Mouse (Mus musculus) stomach, postnatal 0 days (tissue): ENCODE measurements around the gene Mex3d. TPM values are rescaled to one million over a fixed set of nuclear protein-coding genes. Genes with fewer than 3 reads are reported as not detected.

Experiments
- ATAC-seq: fragments of 200-750 bp; cut with Nextera tagmentation; 2 replicates; pipeline ENCODE4 v1.8.0; 2017; ENCODE audit not compliant: low FRiP score, low TSS enrichment
- DNase-seq: peaks from one replicate; pipeline ENCODE4 v3.0.0-alpha.2; 2016; ENCODE audit warnings: low spot score
- H3K27ac ChIP-seq: fragments of 300-500 bp; sonication (generic); replicated peaks from 2 replicates; pipeline ENCODE4 v1.5.1; 2014; ENCODE audit warnings: mild to moderate bottlenecking, control low read depth
- H3K27me3 ChIP-seq: fragments of 300-500 bp; sonication (generic); 2 replicates; pipeline ENCODE4 v1.6.1; 2014; ENCODE audit warnings: low read length; ENCODE audit not compliant: control insufficient read depth, insufficient read depth
- H3K36me3 ChIP-seq: fragments of 300-500 bp; sonication (generic); 2 replicates; pipeline ENCODE4 v1.6.1; 2014; ENCODE audit warnings: low read length, mixed read lengths; ENCODE audit not compliant: control insufficient read depth, insufficient read depth
- H3K4me1 ChIP-seq: fragments of 300-500 bp; sonication (generic); replicated peaks from 2 replicates; pipeline ENCODE4 v1.6.1; 2014; ENCODE audit warnings: antibody characterized with exemption; ENCODE audit not compliant: control insufficient read depth, insufficient read depth
- H3K4me2 ChIP-seq: fragments of 300-500 bp; sonication (generic); replicated peaks from 2 replicates; pipeline ENCODE4 v1.6.1; 2014; ENCODE audit warnings: low read depth, mild to moderate bottlenecking, control low read depth, moderate library complexity
- H3K4me3 ChIP-seq: fragments of 300-500 bp; sonication (generic); 2 replicates; pipeline ENCODE4 v1.5.1; 2014; ENCODE audit warnings: low read depth, low read length, control low read depth
- H3K9ac ChIP-seq: fragments of 300-500 bp; sonication (generic); 2 replicates; pipeline ENCODE4 v1.6.1; 2014; ENCODE audit warnings: mild to moderate bottlenecking, low read length, control low read depth, mixed read lengths
- H3K9me3 ChIP-seq: fragments of 300-500 bp; sonication (generic); 2 replicates; pipeline ENCODE4 v1.6.1; 2016; ENCODE audit warnings: low read length; ENCODE audit not compliant: control insufficient read depth
- CTCF ChIP-seq: IDR thresholded peaks from 2 replicates; pipeline ENCODE4 v1.5.1; 2016; ENCODE audit warnings: antibody characterized with exemption, low read depth, mild to moderate bottlenecking, moderate library complexity
- EP300 ChIP-seq: optimal IDR thresholded peaks from 2 replicates; pipeline ENCODE3; 2016; ENCODE audit warnings: antibody characterized with exemption
- WGBS: fragments of 180-500 bp; shearing (Covaris S2); extraction: QIAGEN DNeasy Blood & Tissue Kit; methylation state at CpG from one replicate; pipeline ENCODE4 v1.1.7; 2014; 5-methylcytosine and 5-hydroxymethylcytosine counted together
- polyA plus RNA-seq: library from polyadenylated mRNA; unstranded; fragments of >200 nt; fragmentation: Nextera tagmentation; extraction: Ambion mirVana; gene quantifications from 2 replicates; pipeline ENCODE4 v1.2.1, GENCODE M21; 2015

The Mex3d gene
- polyA plus RNA-seq, 1 experiment from 2014 or later = 4.1 TPM

DNA sequence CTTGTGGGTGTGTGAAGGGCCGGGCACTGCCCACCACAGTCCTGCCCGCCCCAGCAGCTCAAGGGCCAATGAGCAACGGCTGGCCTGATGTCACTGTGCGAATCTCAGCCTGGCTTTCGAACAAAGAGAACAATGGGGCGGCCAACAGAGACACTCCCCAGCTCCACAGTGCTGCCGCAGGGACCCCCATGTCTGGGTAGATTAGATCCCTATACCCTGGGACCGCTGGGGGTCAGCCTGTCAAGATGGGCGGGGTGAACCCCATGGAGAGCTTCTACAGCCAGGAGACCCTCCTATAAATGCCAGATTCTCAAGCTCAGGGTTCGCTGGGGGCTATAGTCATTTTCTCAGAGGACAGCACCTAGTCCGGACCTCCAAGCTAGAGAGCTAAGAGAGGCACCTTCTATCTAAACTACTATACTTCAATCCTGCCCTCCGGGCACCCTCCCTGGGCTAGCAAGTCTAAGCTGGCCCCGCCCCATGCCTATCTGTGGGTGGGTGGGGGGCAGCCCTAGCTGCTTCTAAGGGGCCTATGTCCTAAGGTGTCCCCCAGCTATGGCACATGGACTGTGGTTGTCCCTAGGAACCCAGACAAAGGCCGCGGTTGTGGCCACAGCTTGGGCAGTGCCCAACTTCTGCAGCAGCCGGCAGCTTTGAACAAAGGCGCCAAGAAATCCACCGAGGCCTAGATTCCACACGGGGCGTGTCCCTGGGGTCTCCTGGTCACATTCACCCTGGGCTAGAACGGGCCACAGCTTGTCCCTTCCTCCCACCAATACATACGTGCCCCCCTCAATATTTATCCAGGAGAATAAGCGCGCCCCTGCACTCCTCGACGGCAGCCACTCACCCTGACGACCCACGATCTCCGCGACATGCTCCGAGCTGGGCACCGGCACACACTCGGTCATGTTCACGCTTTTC, 1.4 kb downstream of the Mex3d start:
- peaks cover 11% of the 10 kb centered on the region for H3K36me3 ChIP-seq
- DNase-seq (peak; percentile 67), ATAC-seq (peak; percentile 25)
- peak overlapping the region; percentile 92 for H3K9ac ChIP-seq
- 3% methylated on average over 34 of the region's 34 CpGs for whole genome bisulfite sequencing
- H3K9me3 ChIP-seq = no peaks in the 10 kb centered on the region
- H3K27ac ChIP-seq = peak overlapping the region; percentile 83
- H3K27me3 ChIP-seq = no peaks in the 10 kb centered on the region
- no peak for TF ChIP-seq CTCF
- TF ChIP-seq EP300 = no peak
- peak overlapping the region; percentile 73 for H3K4me3 ChIP-seq
- peaks cover 12% of the 10 kb centered on the region; the same call in 1 of the 2 replicates for H3K4me1 ChIP-seq
- peak overlapping the region; percentile 83 for H3K4me2 ChIP-seq

DNA sequence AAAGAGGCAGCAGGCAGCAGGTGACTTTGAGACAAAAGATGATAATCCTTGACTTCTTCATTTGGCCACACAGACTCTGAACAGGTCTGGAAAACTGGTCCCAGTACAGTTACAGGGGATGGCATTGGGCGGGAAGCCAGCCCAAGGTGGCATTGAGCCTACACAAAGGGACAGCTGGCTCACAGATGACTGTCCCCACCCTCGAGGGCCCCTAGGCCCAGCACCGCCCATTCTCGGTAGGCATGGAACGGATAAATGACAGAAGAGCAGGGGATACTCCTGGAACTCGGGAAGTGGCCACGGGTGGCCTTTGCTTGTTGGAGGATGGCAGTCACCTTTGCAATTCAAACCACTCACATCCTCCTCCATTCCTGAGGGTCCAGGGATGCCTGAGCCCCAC, 2.1 kb downstream of the Mex3d start:
- no peak overlapping the region for H3K27ac ChIP-seq
- peak overlapping the region; percentile 83 for H3K4me2 ChIP-seq
- DNase-seq = no peak

DNA sequence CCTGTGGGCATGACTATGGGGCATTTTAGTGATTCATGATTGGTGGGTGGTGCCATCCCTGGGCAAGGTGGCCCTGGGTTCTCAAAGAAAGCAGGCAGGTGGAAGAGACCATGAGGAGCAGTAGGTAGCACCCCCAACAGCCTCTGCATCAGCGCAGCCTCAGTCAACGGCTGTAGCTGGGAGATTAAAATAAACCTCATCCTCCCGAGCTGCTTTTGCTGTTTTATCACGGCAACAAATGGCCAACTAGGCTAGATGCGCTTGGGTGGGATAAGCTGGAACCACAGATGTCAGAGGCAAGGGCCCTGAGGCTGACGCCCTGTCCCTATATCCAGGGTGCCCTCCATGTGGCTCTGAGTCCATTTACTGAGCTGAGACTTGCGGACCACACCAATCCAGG, 2.8 kb downstream of the Mex3d start:
- Histone ChIP-seq H3K4me2 (peak overlapping the region; percentile 83), H3K9me3 (no peaks in the 10 kb centered on the region), H3K27me3 (no peaks in the 10 kb centered on the region), H3K27ac (no peak overlapping the region), H3K9ac (peak overlapping the region; percentile 23; the same call in 1 of the 2 replicates), H3K4me3 (no peak overlapping the region), H3K36me3 (peaks cover 16% of the 10 kb centered on the region), H3K4me1 (peaks cover 12% of the 10 kb centered on the region; the same call in 1 of the 2 replicates)
- TF ChIP-seq EP300 (no peak), CTCF (no peak)
- DNase-seq (no peak), ATAC-seq (no peak)
- WGBS = 71% methylated on average over 7 of the region's 7 CpGs

More for the DNA sequence above, 2.1 kb downstream of the Mex3d start:
- Histone ChIP-seq H3K36me3 (peaks cover 16% of the 10 kb centered on the region), H3K9me3 (no peaks in the 10 kb centered on the region), H3K9ac (peak overlapping the region; percentile 92), H3K4me1 (peaks cover 12% of the 10 kb centered on the region; the same call in 1 of the 2 replicates), H3K27me3 (no peaks in the 10 kb centered on the region), H3K4me3 (peak overlapping the region; percentile 73)
- TF ChIP-seq CTCF (no peak), EP300 (no peak)
- WGBS = 24% methylated on average over 7 of the region's 7 CpGs
- ATAC-seq = no peak

DNA sequence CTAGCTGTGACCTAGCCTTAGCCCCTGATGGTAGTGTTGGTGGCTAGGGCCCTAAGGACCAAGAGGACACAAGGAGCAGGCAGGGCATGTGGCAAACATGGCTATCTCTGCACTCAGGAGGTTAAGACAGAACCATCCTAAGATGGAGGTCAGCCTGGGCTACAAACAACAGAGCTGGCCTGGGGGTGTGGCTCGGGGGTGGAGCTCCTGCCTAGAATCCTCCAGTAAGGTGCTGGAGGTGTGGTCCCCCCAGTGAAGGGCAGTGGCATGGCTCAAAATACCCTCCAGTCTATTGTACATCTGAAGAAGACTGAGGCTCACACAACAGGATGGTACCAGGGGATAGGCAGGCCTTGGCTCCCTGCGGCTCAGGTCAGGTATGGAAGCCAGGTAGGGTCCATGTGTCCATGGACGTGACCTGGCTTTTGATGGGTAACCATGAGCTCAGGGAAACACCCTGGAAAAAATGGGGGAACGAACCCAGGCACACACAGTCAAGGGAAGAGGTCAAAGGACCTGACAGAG, 3.3 kb downstream of the Mex3d start:
- no peak for TF ChIP-seq EP300
- no peak for TF ChIP-seq CTCF
- DNase-seq (no peak), ATAC-seq (no peak)
- H3K4me1 ChIP-seq = peaks cover 12% of the 10 kb centered on the region; the same call in 1 of the 2 replicates
- H3K9ac ChIP-seq = no peak overlapping the region
- no peaks in the 10 kb centered on the region for H3K27me3 ChIP-seq
- H3K36me3 ChIP-seq = peaks cover 16% of the 10 kb centered on the region
- no peak overlapping the region for H3K4me3 ChIP-seq
- WGBS = 86% methylated on average over 4 of the region's 4 CpGs
- H3K4me2 ChIP-seq = no peak overlapping the region
- no peak overlapping the region for H3K27ac ChIP-seq
- no peaks in the 10 kb centered on the region for H3K9me3 ChIP-seq

DNA sequence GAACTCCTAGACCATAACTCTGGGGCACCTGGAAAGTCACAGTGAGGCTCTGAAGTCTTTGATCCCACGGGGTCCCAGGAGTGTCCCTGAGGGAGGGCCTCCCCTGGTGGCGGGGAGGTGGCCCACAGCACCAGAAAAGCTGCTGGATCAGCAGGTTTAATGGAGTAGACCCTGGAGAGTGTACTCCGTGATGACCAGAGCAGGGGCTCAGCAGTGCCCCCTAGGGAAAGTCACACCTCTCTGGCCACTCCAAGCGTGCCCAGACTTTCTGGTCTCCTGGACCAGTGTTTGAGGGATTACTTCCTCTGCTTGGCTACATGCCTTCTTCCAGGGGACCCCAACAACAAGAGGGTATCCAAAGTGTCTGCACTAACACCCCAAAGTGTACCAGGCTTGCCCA, 4.0 kb downstream of the Mex3d start:
- peaks cover 12% of the 10 kb centered on the region; the same call in 1 of the 2 replicates for H3K4me1 ChIP-seq
- H3K9ac ChIP-seq = no peak overlapping the region
- H3K27ac ChIP-seq = no peak overlapping the region
- 54% methylated on average over 4 of the region's 4 CpGs for WGBS
- no peaks in the 10 kb centered on the region for H3K9me3 ChIP-seq
- ATAC-seq (no peak), DNase-seq (no peak)
- no peak overlapping the region for H3K4me3 ChIP-seq
- no peak overlapping the region for H3K4me2 ChIP-seq
- TF ChIP-seq CTCF (peak; percentile 42; the same call in 1 of the 2 replicates), EP300 (no peak)
- peaks cover 16% of the 10 kb centered on the region for H3K36me3 ChIP-seq
- H3K27me3 ChIP-seq = no peaks in the 10 kb centered on the region
